Mouse (Mus musculus) spleen, postnatal 14 days (tissue): ENCODE measurements around the gene Kcnj12.

Source experiments
- DNase-seq, 2 experiments: peaks; one replicate each; pipeline ENCODE4 v3.0.0; 2021 to 2022; ENCODE audit warnings: low spot score in 2 of 2

Kcnj12 gene

GRCm38 (mm10) chr11:61109707-61110106 lies 87.3 kb downstream of the Kcnj12 start:
- DNase-seq: no peak

- DNase-seq: no peak
Observed at GRCm38 (mm10) chr11:61110113-61110512, 87.7 kb downstream of the Kcnj12 start.

GRCm38 (mm10) chr11:61110928-61111327 lies 88.6 kb downstream of the Kcnj12 start:
- no peak for DNase-seq

- no peak for DNase-seq
Observed at GRCm38 (mm10) chr11:61111472-61111871, 89.1 kb downstream of the Kcnj12 start.

GRCm38 (mm10) chr11:61112323-61112995 lies 90.1 kb downstream of the Kcnj12 start:
- DNase-seq: peak in 1 of 2 experiments; percentile 22

GRCm38 (mm10) chr11:61116226-61116625 lies 93.9 kb downstream of the Kcnj12 start:
- peak in 1 of 2 experiments; percentile 35 for DNase-seq

- no peak for DNase-seq
Observed at GRCm38 (mm10) chr11:61119996-61120583, 97.7 kb downstream of the Kcnj12 start.
